7 mouse cellular contexts compared by ENCODE assay signal in the genomic region with DNA sequence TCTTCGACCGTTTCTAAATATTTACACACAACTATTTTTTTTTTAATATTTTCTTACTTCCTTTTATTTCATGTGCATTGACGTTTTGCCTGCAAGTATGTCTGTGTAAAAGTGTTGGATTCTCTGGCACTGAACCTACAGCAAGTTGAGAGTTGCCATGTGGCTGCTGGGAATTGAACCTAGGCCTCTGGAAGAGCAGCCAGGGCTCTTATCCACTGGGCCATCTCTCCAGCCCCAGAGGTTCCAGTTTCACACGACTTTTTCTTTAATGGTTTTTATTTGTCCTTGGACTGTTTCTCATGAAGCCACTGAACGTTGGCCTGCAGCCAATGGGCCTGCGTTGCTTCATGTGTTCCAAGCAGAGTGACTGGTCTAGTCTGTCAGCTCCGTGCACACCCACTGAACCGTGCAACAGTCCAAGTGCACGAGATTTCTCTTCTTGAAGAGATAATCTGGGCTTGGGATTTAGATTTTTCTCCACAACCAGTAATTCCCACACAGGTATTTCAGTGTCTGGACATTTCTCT. TPM values are rescaled to one million over a fixed set of nuclear protein-coding genes. Genes with fewer than 3 reads are reported as not detected.
A peak's percentile ranks its signal among the peaks of the same experiment; 100 is the strongest.
DNase-seq lines count a peak whose midpoint lies in the region; TF ChIP-seq lines count a peak whose summit lies in the region.

No protein-coding gene starts in this region.

- DNase-seq in Muller cell, postnatal 12 days (ENCODE audit: inconsistent ontology term), result peak; percentile 72
- peak; percentile 63 to 70 for DNase-seq in adrenal gland, adult 18-20 months (ENCODE audit: low spot score in 2 of 2)
- DNase-seq in heart, adult 2 months, result peak; percentile 65 to 78
- DNase-seq in kidney, postnatal 10 days, result peak; percentile 87
- DNase-seq in ovary, postnatal 14 days (ENCODE audit: low spot score), result peak; percentile 44
- DNase-seq in neural tube, embryonic 10.5 days (ENCODE audit: extremely low spot score, low spot score), result no peak
- no peak for DNase-seq in spleen, postnatal 14 days (ENCODE audit: low spot score in 2 of 2)

- no peaks in the 10 kb centered on the region; the same call in 1 of the 2 replicates for H3K36me3 ChIP-seq in heart, adult 2 months (ENCODE audit: control insufficient read depth, insufficient read depth, low read length)

- intact Hi-C loops in heart, adult 2 months (cut with DNase I), result no loop called here

- TF ChIP-seq EP300 in heart, adult 2 months (IDR thresholded peaks at IDR 0.05; ENCODE audit: insufficient read depth, low read depth, low read length), result 0 out of 2 replicates have a peak, but pooled peaks have one; percentile 47

- no peak overlapping the region; the same call in 1 of the 2 replicates for H3K27ac ChIP-seq in heart, adult 2 months

- H3K9ac ChIP-seq in heart, adult 2 months (ENCODE audit: low read depth, low read length), result no peak overlapping the region

- 26% methylated on average over 9 of the region's 9 CpGs for WGBS in heart, adult 2 months

- TF ChIP-seq CTCF in heart, adult 2 months (IDR thresholded peaks at IDR 0.05), result no peak

- no peaks in the 10 kb centered on the region for H3K79me2 ChIP-seq in heart, adult 2 months (replicated peaks; ENCODE audit: control insufficient read depth, insufficient read depth, low read length)

- no peaks in the 10 kb centered on the region for H3K4me1 ChIP-seq in heart, adult 2 months (ENCODE audit: control insufficient read depth, insufficient read depth, low read length)

- no peak overlapping the region for H3K4me3 ChIP-seq in heart, adult 2 months

- TF ChIP-seq POLR2A in heart, adult 2 months (IDR thresholded peaks at IDR 0.05; ENCODE audit: insufficient read depth, low read depth, low read length), result no peak

- H3K27me3 ChIP-seq in heart, adult 2 months (ENCODE audit: control insufficient read depth, insufficient read depth, low read length), result no peaks in the 10 kb centered on the region

RNA-seq across cellular contexts. Expression of a gene that starts 23.1 kb away (rescaled TPM):
- total RNA-seq in adrenal gland, adult 18-20 months (2021), result 1 to 10 TPM; 1.4 to 2.0 TPM
- under 1 TPM; 0.45 to 0.63 TPM for total RNA-seq in heart, adult 2 months (2021)
- polyA plus RNA-seq in heart, adult 2 months (2012; rRNA removed), result 0.18 and 0.21 TPM in 2 replicates

RNA-seq across cellular contexts. Expression of a gene that starts 55.8 kb away (rescaled TPM):
- 100 to 1,000 TPM in 1 of 2 experiments, 10 to 100 TPM in 1; 86.4 to 142 TPM for total RNA-seq in adrenal gland, adult 18-20 months (2021)
- 10 to 100 TPM; 56.8 to 61.1 TPM for total RNA-seq in heart, adult 2 months (2021)
- polyA plus RNA-seq in heart, adult 2 months (2012; rRNA removed), result 21.3 and 29.9 TPM in 2 replicates

Comparison
In these comparisons a context has a peak if more than half of its experiments do, and no peak if none do; other contexts are left out.
1. DNase-seq: peak in Muller cell, postnatal 12 days (single experiment), adrenal gland, adult 18-20 months (2 of 2), heart, adult 2 months (2 of 2), kidney, postnatal 10 days (single experiment) and ovary, postnatal 14 days (single experiment); none in neural tube, embryonic 10.5 days (single experiment) and spleen, postnatal 14 days (0 of 2).